Mouse (Mus musculus) C2C12 (cell line): ENCODE results near the gene Dusp22. TPM values are rescaled to one million over a fixed set of nuclear protein-coding genes. Genes with fewer than 3 reads are reported as not detected.

ENCODE experiments used
- H3K27me3 ChIP-seq: one replicate; pipeline ENCODE4 v1.6.1; 2011; ENCODE audit not compliant: control insufficient read depth, insufficient read depth, insufficient read length
- H3K36me3 ChIP-seq: one replicate; pipeline ENCODE4 v1.6.1; 2011; ENCODE audit not compliant: control insufficient read depth, insufficient read depth
- H3K4me3 ChIP-seq: one replicate; pipeline ENCODE4 v1.5.1; 2011; ENCODE audit warnings: mild to moderate bottlenecking, control low read depth; ENCODE audit not compliant: poor library complexity, insufficient read depth, severe bottlenecking
- H3K79me2 ChIP-seq: one replicate; pipeline ENCODE4 v1.6.1; 2011; ENCODE audit not compliant: control insufficient read depth, insufficient read depth
- H3K79me3 ChIP-seq: one replicate; pipeline ENCODE4 v1.6.1; 2011; ENCODE audit warnings: low read depth, control low read depth
- H3ac ChIP-seq: one replicate; pipeline ENCODE3; 2011; ENCODE audit warnings: low read depth; ENCODE audit not compliant: control insufficient read depth, insufficient read length
- CEBPB ChIP-seq: IDR thresholded peaks from one replicate; pipeline ENCODE4 v1.6.1; 2011; ENCODE audit warnings: low read depth, mild to moderate bottlenecking, control low read depth, moderate library complexity
- CTCF ChIP-seq: IDR thresholded peaks from one replicate; pipeline ENCODE4 v1.5.1; 2011; ENCODE audit not compliant: control insufficient read depth, insufficient read depth, insufficient read length
- FOSL1 ChIP-seq: IDR thresholded peaks from one replicate; pipeline ENCODE4 v1.8.0; 2011; ENCODE audit warnings: mild to moderate bottlenecking, low read length; ENCODE audit not compliant: poor library complexity, insufficient read depth, severe bottlenecking
- MAX ChIP-seq: IDR thresholded peaks from one replicate; pipeline ENCODE4 v1.6.1; 2011; ENCODE audit warnings: mild to moderate bottlenecking, control low read depth
- MYOD1 ChIP-seq: IDR thresholded peaks from one replicate; pipeline ENCODE4 v1.6.1; 2011; ENCODE audit warnings: low read depth; ENCODE audit not compliant: control insufficient read depth, insufficient read length
- MYOG ChIP-seq: IDR thresholded peaks from one replicate; pipeline ENCODE4 v1.6.1; 2011; ENCODE audit not compliant: control insufficient read depth, insufficient read length; ENCODE audit errors: extremely low read depth
- USF1 ChIP-seq: IDR thresholded peaks from one replicate; pipeline ENCODE4 v1.6.1; 2011; ENCODE audit warnings: low read depth, mild to moderate bottlenecking, control low read depth, moderate library complexity
- polyA plus RNA-seq: library from polyadenylated mRNA; unstranded; fragments of >200 nt; fragmentation: generic; extraction: Trizol; gene quantifications from one replicate; pipeline ENCODE4 v1.2.1, GENCODE M21; 2012; ENCODE audit warnings: missing spikeins

Gene Dusp22
- polyA plus RNA-seq, 1 experiment = 4.5 TPM

- no peaks in the 10 kb centered on the region for H3K79me3 ChIP-seq
- no peak for TF ChIP-seq CEBPB
- no peak for TF ChIP-seq MYOG
- TF ChIP-seq FOSL1 = no peak
- no peak for TF ChIP-seq CTCF
- TF ChIP-seq USF1 = no peak
- no peaks in the 10 kb centered on the region for H3K79me2 ChIP-seq
- no peak overlapping the region for H3K4me3 ChIP-seq
- no peak overlapping the region for H3ac ChIP-seq
- no peaks in the 10 kb centered on the region for H3K36me3 ChIP-seq
- peaks cover 43% of the 10 kb centered on the region for H3K27me3 ChIP-seq
Observed at GRCm38 (mm10) chr13:30750461-30751303, 90.9 kb downstream of the Dusp22 start.

- no peak overlapping the region for H3ac ChIP-seq
- no peaks in the 10 kb centered on the region for H3K79me2 ChIP-seq
- H3K4me3 ChIP-seq = no peak overlapping the region
- no peaks in the 10 kb centered on the region for H3K36me3 ChIP-seq
- TF ChIP-seq MYOD1 (no peak), USF1 (no peak), MAX (no peak), MYOG (no peak), CEBPB (no peak), CTCF (no peak), FOSL1 (no peak)
- no peaks in the 10 kb centered on the region for H3K79me3 ChIP-seq
- H3K27me3 ChIP-seq = peaks cover 43% of the 10 kb centered on the region
Observed at GRCm38 (mm10) chr13:30751304-30751580, 91.4 kb downstream of the Dusp22 start.

- no peaks in the 10 kb centered on the region for H3K36me3 ChIP-seq
- H3ac ChIP-seq = no peak overlapping the region
- H3K27me3 ChIP-seq = peaks cover 46% of the 10 kb centered on the region
- no peaks in the 10 kb centered on the region for H3K79me2 ChIP-seq
- TF ChIP-seq CEBPB (no peak), MYOG (no peak), CTCF (no peak), USF1 (no peak), MYOD1 (no peak), FOSL1 (no peak), MAX (no peak)
- H3K4me3 ChIP-seq = no peak overlapping the region
- no peaks in the 10 kb centered on the region for H3K79me3 ChIP-seq
Observed at GRCm38 (mm10) chr13:30752581-30753187, 92.9 kb downstream of the Dusp22 start.

GRCm38 (mm10) chr13:30753441-30753840 is 93.6 kb downstream of the Dusp22 start:
- Histone ChIP-seq H3K79me2 (no peaks in the 10 kb centered on the region), H3K79me3 (no peaks in the 10 kb centered on the region), H3K36me3 (no peaks in the 10 kb centered on the region), H3K27me3 (peaks cover 46% of the 10 kb centered on the region), H3ac (no peak overlapping the region), H3K4me3 (no peak overlapping the region)
- TF ChIP-seq FOSL1 = no peak
- TF ChIP-seq CTCF = no peak

GRCm38 (mm10) chr13:30754066-30754465 is 94.3 kb downstream of the Dusp22 start:
- Histone ChIP-seq H3K79me2 (no peaks in the 10 kb centered on the region), H3K79me3 (no peaks in the 10 kb centered on the region), H3K27me3 (peaks cover 46% of the 10 kb centered on the region), H3K36me3 (no peaks in the 10 kb centered on the region), H3ac (no peak overlapping the region), H3K4me3 (no peak overlapping the region)
- no peak for TF ChIP-seq MAX

GRCm38 (mm10) chr13:30754825-30755476 is 95.2 kb downstream of the Dusp22 start:
- TF ChIP-seq MAX = no peak
- TF ChIP-seq CEBPB = no peak
- no peak for TF ChIP-seq USF1
- TF ChIP-seq CTCF = no peak
- TF ChIP-seq MYOG = no peak
- TF ChIP-seq FOSL1 = no peak
- no peak for TF ChIP-seq MYOD1
- Histone ChIP-seq H3K79me3 (no peaks in the 10 kb centered on the region), H3K4me3 (no peak overlapping the region), H3K79me2 (no peaks in the 10 kb centered on the region), H3K36me3 (no peaks in the 10 kb centered on the region), H3ac (no peak overlapping the region), H3K27me3 (peaks cover 40% of the 10 kb centered on the region)
